Mouse (Mus musculus) mammary gland, adult 2 months (tissue): ENCODE data around the gene Olfr417. TPM values are rescaled to one million over a fixed set of nuclear protein-coding genes. Genes with fewer than 3 reads are reported as not detected.

ENCODE experiments used
- polyA plus RNA-seq: library from polyadenylated mRNA; depleted of rRNA; stranded (reverse); fragments of >200 nt; gene quantifications from 2 replicates; pipeline ENCODE4 v1.2.3, GENCODE M21; 2012; ENCODE audit warnings: low replicate concordance; rRNA removed

Olfr417 gene
- not detected in 2 replicates for polyA plus RNA-seq

DNA sequence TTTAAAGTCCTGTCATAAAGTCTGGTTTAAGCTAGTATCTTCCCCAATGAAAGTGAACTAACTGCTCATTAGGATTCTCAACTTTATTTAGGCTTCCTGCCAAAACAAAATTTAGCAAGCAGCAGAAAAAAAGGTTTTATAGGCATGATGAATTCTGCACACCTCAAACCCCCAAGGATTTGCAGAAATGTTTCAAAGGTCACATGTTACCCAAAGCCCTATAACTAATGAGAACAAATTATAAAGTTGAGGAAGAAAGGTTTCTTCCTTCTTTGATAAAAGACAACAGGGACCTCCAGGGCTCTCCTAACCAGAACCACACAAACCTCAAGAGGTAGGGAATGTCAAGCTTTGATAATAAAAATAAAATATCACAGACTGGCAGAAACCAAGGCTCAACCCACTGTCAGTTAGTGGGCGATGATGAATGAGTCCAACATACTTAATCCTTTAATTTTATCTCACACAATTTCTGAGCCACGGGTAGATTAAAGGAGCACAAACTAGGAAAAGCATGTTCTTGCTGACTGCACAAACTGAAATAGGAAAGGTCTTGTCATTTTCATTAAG lies at the start of gene Olfr417:
TSS of gene Olfr417 (plus strand) at position 241 of the 570 bp plus-strand sequence.

DNA sequence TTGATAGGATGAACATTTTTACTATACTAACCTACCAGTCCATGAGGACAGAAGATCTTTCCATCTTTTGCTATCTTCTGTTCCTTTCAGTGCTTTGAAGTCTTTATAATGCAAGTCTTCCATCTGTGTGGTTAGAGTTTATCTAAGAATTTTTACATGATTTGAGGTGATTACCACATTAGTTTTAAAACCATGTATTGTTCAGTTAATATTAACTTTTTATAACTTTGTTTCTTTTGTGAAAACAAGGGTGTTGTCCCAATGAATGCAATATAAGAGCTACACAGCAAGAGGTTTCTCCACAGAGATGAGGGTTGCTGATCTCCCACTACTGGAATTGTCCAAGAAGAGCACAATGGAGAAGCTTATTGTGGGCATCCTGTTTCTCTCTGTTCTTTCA lies 34.7 kb upstream of the Olfr417 start, which contains the start of gene Mptx1:
TSS of gene Mptx1 (plus strand) at position 301 of the 400 bp plus-strand sequence.

DNA sequence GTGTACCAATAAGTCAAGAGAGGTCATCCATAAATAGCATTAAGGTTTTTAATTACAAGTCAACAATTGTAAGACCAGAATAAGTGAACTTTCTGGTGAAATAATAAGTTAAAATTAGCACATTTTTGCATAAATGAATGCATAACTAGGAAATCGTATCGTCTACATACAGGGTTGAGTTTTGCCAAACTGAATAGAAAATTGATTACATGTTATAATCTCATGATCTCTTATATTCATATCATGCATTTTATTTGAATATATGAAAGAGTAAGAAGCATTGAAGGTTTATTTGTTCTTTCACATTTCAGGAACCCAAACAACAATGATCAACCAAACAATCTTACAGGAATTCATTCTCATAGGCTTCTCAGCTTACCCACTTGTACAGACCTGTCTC lies 25.8 kb downstream of the Olfr417 start, which contains the start of gene Olfr248:
TSS of gene Olfr248 (plus strand) at position 301 of the 400 bp plus-strand sequence.

DNA sequence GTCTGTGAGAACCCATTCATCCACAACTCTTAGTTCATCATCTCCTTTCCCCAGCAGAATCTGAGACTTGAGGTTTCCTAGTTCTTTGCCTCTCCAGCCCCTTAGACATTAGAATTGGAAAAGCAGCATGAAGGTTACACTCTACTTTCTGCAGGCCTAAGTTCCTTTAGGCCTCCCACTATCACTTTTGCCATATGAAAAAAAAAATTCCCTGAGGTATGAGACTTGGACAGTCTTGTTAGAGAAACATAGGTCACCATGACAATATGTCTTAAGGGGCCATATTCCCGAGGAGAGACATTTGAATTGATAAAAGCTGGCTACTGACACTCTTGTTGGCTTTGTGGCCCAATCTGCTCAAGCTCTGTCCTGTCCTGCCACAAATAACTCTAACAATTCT lies 58.8 kb downstream of the Olfr417 start, which contains the start of gene Olfr414:
TSS of gene Olfr414 (plus strand) at position 301 of the 400 bp plus-strand sequence.

Other genes starting within 250 kb of the Olfr417 start
- not detected in 2 replicates for gene Olfr231, start 244.0 kb upstream of the Olfr417 start, polyA plus RNA-seq
- not detected in 2 replicates for gene Olfr424, start 233.6 kb upstream of the Olfr417 start, polyA plus RNA-seq
- gene Olfr420, start 209.5 kb upstream of the Olfr417 start, polyA plus RNA-seq, result not detected in 2 replicates
- 0.10 TPM in 1 of 2 replicates, not detected in the other for gene Spta1, start 192.3 kb upstream of the Olfr417 start, polyA plus RNA-seq
- not detected in 2 replicates for gene Olfr419, start 113.1 kb upstream of the Olfr417 start, polyA plus RNA-seq
- gene Mptx1, start 34.6 kb upstream of the Olfr417 start, polyA plus RNA-seq, result not detected in 2 replicates
- gene Olfr248, start 25.9 kb downstream of the Olfr417 start, polyA plus RNA-seq, result not detected in 2 replicates
- not detected in 2 replicates for gene Olfr414, start 58.9 kb downstream of the Olfr417 start, polyA plus RNA-seq
- gene Olfr220, start 77.0 kb downstream of the Olfr417 start, polyA plus RNA-seq, result not detected in 2 replicates
- 0.20 and 0.32 TPM in 2 replicates for gene Fmn2, start 136.7 kb downstream of the Olfr417 start, polyA plus RNA-seq